Mouse (Mus musculus) C2C12 (cell line): Measurements from ENCODE around the gene AW822073.
"Not testable (repeated sequence)": the region's sequence is repeated elsewhere in the genome, so short reads cannot be mapped to it uniquely, and the experiment has no call there.

ENCODE experiments used
- CEBPB ChIP-seq: IDR thresholded peaks from one replicate; pipeline ENCODE4 v1.6.1; 2011; ENCODE audit warnings: low read depth, mild to moderate bottlenecking, control low read depth, moderate library complexity
- CTCF ChIP-seq: IDR thresholded peaks from one replicate; pipeline ENCODE4 v1.5.1; 2011; ENCODE audit not compliant: control insufficient read depth, insufficient read depth, insufficient read length
- MAX ChIP-seq: IDR thresholded peaks from one replicate; pipeline ENCODE4 v1.6.1; 2011; ENCODE audit warnings: mild to moderate bottlenecking, control low read depth
- USF1 ChIP-seq: IDR thresholded peaks from one replicate; pipeline ENCODE4 v1.6.1; 2011; ENCODE audit warnings: low read depth, mild to moderate bottlenecking, control low read depth, moderate library complexity

- TF ChIP-seq CTCF, MAX, CEBPB, USF1: not testable (repeated sequence)
Measured at GRCm38 (mm10) chr10:58223972-58224805, 541 bp downstream of the AW822073 start.
